Mouse (Mus musculus): Measurements from ENCODE around the gene Spata18.

Spata18 gene

DNA sequence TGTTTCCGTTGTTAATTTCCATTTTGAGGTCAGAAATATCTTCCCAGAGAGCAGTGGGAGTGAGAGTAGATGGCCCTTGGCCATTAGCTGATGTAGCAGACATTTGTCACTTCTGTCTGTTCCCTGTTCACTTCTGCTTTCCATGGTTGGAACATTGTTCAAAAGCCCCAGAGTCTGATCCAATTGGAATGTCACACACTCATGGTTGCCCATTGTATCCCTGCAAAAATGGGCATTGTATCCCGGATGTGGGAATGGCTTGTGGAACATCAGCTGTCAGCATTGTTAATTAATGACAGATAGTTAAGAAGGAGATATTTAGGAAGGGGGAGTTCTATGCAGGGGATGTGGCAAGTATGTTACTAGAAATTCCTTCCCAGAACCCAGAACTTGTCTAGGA lies 65.8 kb downstream of the Spata18 start:
- no peak for DNase-seq (ENCODE audit: low read depth)

DNA sequence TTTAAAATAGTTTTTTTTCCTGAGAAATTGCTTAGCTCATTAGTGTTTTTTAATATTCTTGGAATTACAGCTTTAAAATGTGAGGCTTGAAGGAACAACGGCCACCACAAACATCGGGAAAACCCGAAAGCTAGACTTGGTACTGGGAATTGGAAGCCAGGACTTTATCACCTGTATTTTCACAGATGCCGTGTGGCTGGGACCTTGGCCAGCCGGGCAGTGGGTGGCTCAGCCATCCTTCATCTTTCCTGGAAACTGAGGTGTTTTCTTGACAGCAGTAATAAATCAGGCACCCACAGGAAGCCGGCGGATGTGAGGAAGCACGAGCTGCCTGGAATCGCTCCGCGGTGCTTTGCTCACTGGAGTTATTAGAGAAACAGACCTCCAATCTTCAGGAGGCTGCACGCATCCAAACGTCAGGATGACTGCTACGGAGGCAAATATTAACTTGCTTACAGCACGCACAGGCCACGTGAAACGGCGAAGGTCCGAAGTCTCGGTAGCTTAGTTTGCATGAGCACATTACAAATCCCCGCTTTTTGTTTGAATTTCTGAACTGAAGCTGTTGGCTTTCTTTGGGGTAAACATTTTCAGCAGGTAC lies 70.6 kb downstream of the Spata18 start:
- no peak for DNase-seq (ENCODE audit: low read depth)

GRCm38 (mm10) chr5:73725981-73726380 lies 74.8 kb downstream of the Spata18 start:
- no peak for DNase-seq (ENCODE audit: low read depth)

DNA sequence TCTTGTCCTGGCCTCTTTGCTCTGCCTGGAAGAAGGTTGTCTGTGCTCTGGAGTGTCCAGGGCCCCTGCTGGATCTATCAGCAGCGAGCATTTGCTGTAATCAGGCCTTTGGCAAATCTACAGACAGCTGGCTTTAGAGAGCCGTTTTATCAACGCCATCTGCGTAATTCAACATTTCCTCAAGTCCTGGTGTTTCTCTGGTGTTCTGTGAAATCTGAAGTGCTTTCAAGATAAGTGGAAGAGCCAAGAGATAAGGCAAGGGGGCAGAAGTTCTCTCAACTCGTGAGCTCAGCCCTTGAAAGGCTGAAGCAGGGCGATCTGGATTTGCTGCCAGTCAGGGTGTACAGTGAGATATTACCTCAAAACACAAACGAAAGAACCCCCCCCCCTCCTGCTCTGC lies 77.5 kb downstream of the Spata18 start:
- no peak for DNase-seq (ENCODE audit: low read depth)
